Mouse (Mus musculus): Measurements from ENCODE around the gene Gm45799. TPM values are rescaled to one million over a fixed set of nuclear protein-coding genes. Genes with fewer than 3 reads are reported as not detected.
A peak's percentile ranks its signal among the peaks of the same experiment; 100 is the strongest.

Gene Gm45799
- polyA plus RNA-seq, 1 experiment from 2014 or later = 50.4 TPM

GRCm38 (mm10) chr7:105633127-105633800, 7.1 kb upstream of the Gm45799 start, which contains the start of gene Trim3:
Gene Trim3 (minus strand): TSS chr7:105633571.
- Histone ChIP-seq H3K4me3 (ENCODE audit: control insufficient read depth in 1 of 2, insufficient read depth in 1 of 2, low read depth in 1 of 2, low read length in 2 of 2) (peak within 1 kb of the TSS; percentile 74 to 90), H3K27me3 (ENCODE audit: control insufficient read depth, insufficient read depth, low read length) (no peaks in the 10 kb centered on the region), H3K36me3 (ENCODE audit: control insufficient read depth, insufficient read depth, low read length) (peaks cover 29% of the 10 kb centered on the region), H3K9me3 (ENCODE audit: control insufficient read depth, low read length) (no peaks in the 10 kb centered on the region), H3K4me2 (ENCODE audit: low read length) (peak within 1 kb of the TSS; percentile 87), H3K27ac (replicated peaks in 1 of 2; ENCODE audit: control insufficient read depth in 1 of 2, insufficient read depth in 1 of 2, low read depth in 2 of 2, low read length in 2 of 2) (peak within 1 kb of the TSS; percentile 46 to 57), H3K4me1 (ENCODE audit: control insufficient read depth in 2 of 2, insufficient read depth in 2 of 2, low read length in 2 of 2) (peaks cover 17 to 31% of the 10 kb centered on the region in 2 experiments), H3K9ac (ENCODE audit: low read length) (peak within 1 kb of the TSS; percentile 94)
- WGBS = 0% methylated on average over 63 of the region's 71 CpGs
- peak; percentile 96 for ATAC-seq (ENCODE audit: insufficient number of reproducible peaks, insufficient read depth, low FRiP score, low read depth)

- H3K27ac ChIP-seq (replicated peaks in 1 of 2; ENCODE audit: control insufficient read depth in 1 of 2, insufficient read depth in 1 of 2, low read depth in 2 of 2, low read length in 2 of 2) = peak overlapping the region; percentile 46 to 57
- H3K36me3 ChIP-seq (ENCODE audit: control insufficient read depth, insufficient read depth, low read length) = peaks cover 34% of the 10 kb centered on the region
- WGBS = 6% methylated on average over 10 of the region's 10 CpGs
- no peaks in the 10 kb centered on the region for H3K27me3 ChIP-seq (ENCODE audit: control insufficient read depth, insufficient read depth, low read length)
- peak overlapping the region; percentile 74 to 90 for H3K4me3 ChIP-seq (ENCODE audit: control insufficient read depth in 1 of 2, insufficient read depth in 1 of 2, low read depth in 1 of 2, low read length in 2 of 2)
- peak overlapping the region; percentile 87 for H3K4me2 ChIP-seq (ENCODE audit: low read length)
- peak overlapping the region; percentile 94 for H3K9ac ChIP-seq (ENCODE audit: low read length)
- H3K4me1 ChIP-seq (ENCODE audit: control insufficient read depth in 2 of 2, insufficient read depth in 2 of 2, low read length in 2 of 2) = peaks cover 12 to 31% of the 10 kb centered on the region in 2 experiments
- H3K9me3 ChIP-seq (ENCODE audit: control insufficient read depth, low read length) = no peaks in the 10 kb centered on the region
- no peak for ATAC-seq (ENCODE audit: insufficient number of reproducible peaks, insufficient read depth, low FRiP score, low read depth)
Measured at GRCm38 (mm10) chr7:105633801-105634135, 6.6 kb upstream of the Gm45799 start.

- WGBS = 53% methylated on average over 9 of the region's 9 CpGs
- no peaks in the 10 kb centered on the region for H3K9me3 ChIP-seq (ENCODE audit: control insufficient read depth, low read length)
- H3K9ac ChIP-seq (ENCODE audit: low read length) = peak overlapping the region; percentile 94
- peaks cover 35% of the 10 kb centered on the region for H3K36me3 ChIP-seq (ENCODE audit: control insufficient read depth, insufficient read depth, low read length)
- peaks cover 13 to 31% of the 10 kb centered on the region in 2 experiments for H3K4me1 ChIP-seq (ENCODE audit: control insufficient read depth in 2 of 2, insufficient read depth in 2 of 2, low read length in 2 of 2)
- H3K27me3 ChIP-seq (ENCODE audit: control insufficient read depth, insufficient read depth, low read length) = no peaks in the 10 kb centered on the region
- ATAC-seq (ENCODE audit: insufficient number of reproducible peaks, insufficient read depth, low FRiP score, low read depth) = no peak
- peak overlapping the region in 1 of 2 experiments; percentile 90; a peak in 2 of 4 replicates for H3K4me3 ChIP-seq (ENCODE audit: control insufficient read depth in 1 of 2, insufficient read depth in 1 of 2, low read depth in 1 of 2, low read length in 2 of 2)
- H3K4me2 ChIP-seq (ENCODE audit: low read length) = peak overlapping the region; percentile 87
- no peak overlapping the region for H3K27ac ChIP-seq (replicated peaks in 1 of 2; ENCODE audit: control insufficient read depth in 1 of 2, insufficient read depth in 1 of 2, low read depth in 2 of 2, low read length in 2 of 2)
Measured at GRCm38 (mm10) chr7:105634272-105634920, 6.0 kb upstream of the Gm45799 start.

- Histone ChIP-seq H3K4me3 (ENCODE audit: control insufficient read depth in 1 of 2, insufficient read depth in 1 of 2, low read depth in 1 of 2, low read length in 2 of 2) (no peak overlapping the region), H3K36me3 (ENCODE audit: control insufficient read depth, insufficient read depth, low read length) (peaks cover 35% of the 10 kb centered on the region), H3K27ac (replicated peaks in 1 of 2; ENCODE audit: control insufficient read depth in 1 of 2, insufficient read depth in 1 of 2, low read depth in 2 of 2, low read length in 2 of 2) (no peak overlapping the region), H3K9ac (ENCODE audit: low read length) (no peak overlapping the region), H3K4me2 (ENCODE audit: low read length) (no peak overlapping the region), H3K27me3 (ENCODE audit: control insufficient read depth, insufficient read depth, low read length) (no peaks in the 10 kb centered on the region), H3K4me1 (ENCODE audit: control insufficient read depth in 2 of 2, insufficient read depth in 2 of 2, low read length in 2 of 2) (peaks cover 12 to 25% of the 10 kb centered on the region in 2 experiments), H3K9me3 (ENCODE audit: control insufficient read depth, low read length) (no peaks in the 10 kb centered on the region)
- no peak for ATAC-seq (ENCODE audit: insufficient number of reproducible peaks, insufficient read depth, low FRiP score, low read depth)
- WGBS = 82% methylated on average over 2 of the region's 2 CpGs
Measured at GRCm38 (mm10) chr7:105635726-105636125, 4.6 kb upstream of the Gm45799 start.

GRCm38 (mm10) chr7:105638776-105639175, 1.6 kb upstream of the Gm45799 start:
- WGBS = 93% methylated on average over 6 of the region's 6 CpGs
- Histone ChIP-seq H3K27ac (replicated peaks in 1 of 2; ENCODE audit: control insufficient read depth in 1 of 2, insufficient read depth in 1 of 2, low read depth in 2 of 2, low read length in 2 of 2) (no peak overlapping the region), H3K4me2 (ENCODE audit: low read length) (peak overlapping the region; percentile 86; the same call in 1 of the 2 replicates), H3K9ac (ENCODE audit: low read length) (peak overlapping the region; percentile 83; the same call in 1 of the 2 replicates), H3K4me1 (ENCODE audit: control insufficient read depth in 2 of 2, insufficient read depth in 2 of 2, low read length in 2 of 2) (peaks cover 6 to 30% of the 10 kb centered on the region in 2 experiments), H3K36me3 (ENCODE audit: control insufficient read depth, insufficient read depth, low read length) (peaks cover 43% of the 10 kb centered on the region), H3K9me3 (ENCODE audit: control insufficient read depth, low read length) (no peaks in the 10 kb centered on the region), H3K4me3 (ENCODE audit: control insufficient read depth in 1 of 2, insufficient read depth in 1 of 2, low read depth in 1 of 2, low read length in 2 of 2) (no peak overlapping the region), H3K27me3 (ENCODE audit: control insufficient read depth, insufficient read depth, low read length) (no peaks in the 10 kb centered on the region)
- ATAC-seq (ENCODE audit: insufficient number of reproducible peaks, insufficient read depth, low FRiP score, low read depth) = no peak

- Histone ChIP-seq H3K4me3 (ENCODE audit: control insufficient read depth in 1 of 2, insufficient read depth in 1 of 2, low read depth in 1 of 2, low read length in 2 of 2) (peak overlapping the region; percentile 76 to 94), H3K9me3 (ENCODE audit: control insufficient read depth, low read length) (no peaks in the 10 kb centered on the region), H3K4me2 (ENCODE audit: low read length) (peak overlapping the region; percentile 86), H3K9ac (ENCODE audit: low read length) (peak overlapping the region; percentile 83), H3K27ac (replicated peaks in 1 of 2; ENCODE audit: control insufficient read depth in 1 of 2, insufficient read depth in 1 of 2, low read depth in 2 of 2, low read length in 2 of 2) (no peak overlapping the region; a peak in 1 of 4 replicates), H3K4me1 (ENCODE audit: control insufficient read depth in 2 of 2, insufficient read depth in 2 of 2, low read length in 2 of 2) (peaks cover 6 to 30% of the 10 kb centered on the region in 2 experiments), H3K27me3 (ENCODE audit: control insufficient read depth, insufficient read depth, low read length) (no peaks in the 10 kb centered on the region), H3K36me3 (ENCODE audit: control insufficient read depth, insufficient read depth, low read length) (peaks cover 48% of the 10 kb centered on the region)
- WGBS = 47% methylated on average over 9 of the region's 9 CpGs
- no peak for ATAC-seq (ENCODE audit: insufficient number of reproducible peaks, insufficient read depth, low FRiP score, low read depth)
Measured at GRCm38 (mm10) chr7:105639304-105639703, 1.0 kb upstream of the Gm45799 start.

- Histone ChIP-seq H3K4me3 (ENCODE audit: control insufficient read depth in 1 of 2, insufficient read depth in 1 of 2, low read depth in 1 of 2, low read length in 2 of 2) (peak within 1 kb of the TSS; percentile 76 to 94), H3K27ac (replicated peaks in 1 of 2; ENCODE audit: control insufficient read depth in 1 of 2, insufficient read depth in 1 of 2, low read depth in 2 of 2, low read length in 2 of 2) (peak within 1 kb of the TSS; percentile 91 to 93), H3K27me3 (ENCODE audit: control insufficient read depth, insufficient read depth, low read length) (no peaks in the 10 kb centered on the region), H3K9ac (ENCODE audit: low read length) (peak within 1 kb of the TSS; percentile 83), H3K36me3 (ENCODE audit: control insufficient read depth, insufficient read depth, low read length) (peaks cover 49% of the 10 kb centered on the region), H3K4me2 (ENCODE audit: low read length) (peak within 1 kb of the TSS; percentile 86), H3K9me3 (ENCODE audit: control insufficient read depth, low read length) (no peaks in the 10 kb centered on the region), H3K4me1 (ENCODE audit: control insufficient read depth in 2 of 2, insufficient read depth in 2 of 2, low read length in 2 of 2) (peaks cover 6 to 30% of the 10 kb centered on the region in 2 experiments)
- no peak for ATAC-seq (ENCODE audit: insufficient number of reproducible peaks, insufficient read depth, low FRiP score, low read depth)
- WGBS = 0% methylated on average over 2 of the region's 2 CpGs
Measured at GRCm38 (mm10) chr7:105639756-105640155, 596 bp upstream of the Gm45799 start, which contains the start of gene Timm10b. Gene Timm10b (plus strand): TSS chr7:105640056.

Measured in heart, embryonic 14.5 days (tissue).